Mouse (Mus musculus) myocyte (in vitro differentiated cells): ENCODE results near the gene Prpf31.

Experiments used
- CEBPB ChIP-seq: IDR thresholded peaks from 2 replicates; pipeline ENCODE4 v1.6.1; 2011; ENCODE audit warnings: mild to moderate bottlenecking, moderate library complexity; ENCODE audit not compliant: poor library complexity, insufficient read depth, severe bottlenecking
- POLR2A ChIP-seq: IDR thresholded peaks from one replicate; pipeline ENCODE4 v1.6.1; 2011; ENCODE audit warnings: low read depth, mild to moderate bottlenecking, control low read depth, moderate library complexity; ENCODE audit not compliant: insufficient read length

GRCm38 (mm10) chr7:3616057-3616388 lies 13.8 kb upstream of the Prpf31 start, which contains the start of gene Oscar:
- no peak for TF ChIP-seq POLR2A
- no peak for TF ChIP-seq CEBPB
